Mouse (Mus musculus): ENCODE results near the gene Henmt1. TPM values are rescaled to one million over a fixed set of nuclear protein-coding genes. Genes with fewer than 3 reads are reported as not detected.
A peak's percentile ranks its signal among the peaks of the same experiment; 100 is the strongest.

The Henmt1 gene
- polyA plus RNA-seq (2012; rRNA removed): 1.0 and 1.3 TPM in 2 replicates

GRCm38 (mm10) chr3:108939573-108939972 lies at the start of gene Henmt1:
TSS of gene Henmt1 (plus strand) at chr3:108939873.
- DNase-seq: no peak

DNA sequence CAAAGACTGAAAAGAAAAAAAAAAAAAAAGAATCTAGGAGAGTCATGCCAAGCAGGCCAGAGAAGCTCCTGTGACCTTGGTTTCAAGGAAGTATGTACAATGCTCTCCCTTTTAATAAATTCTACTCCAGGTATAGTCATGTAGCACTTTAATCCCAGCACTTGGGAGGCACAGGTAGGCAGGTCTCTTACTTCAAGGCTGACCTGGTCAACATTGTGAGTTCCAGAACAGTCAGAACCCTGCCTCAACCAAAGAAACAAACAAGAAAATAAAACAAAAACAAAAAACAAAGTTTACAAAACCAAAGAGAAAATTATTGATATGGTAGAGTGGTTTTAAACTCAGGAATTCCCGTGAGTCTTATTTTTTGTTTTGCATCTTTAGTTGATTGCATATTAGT lies 49.8 kb upstream of the Henmt1 start, which contains the start of gene Fndc7:
Gene Fndc7 (minus strand): TSS at position 101 of the 400 bp plus-strand sequence.
- no peaks in the 10 kb centered on the region for H3K4me1 ChIP-seq (ENCODE audit: control insufficient read depth, insufficient read depth, low read length)
- TF ChIP-seq CTCF (IDR thresholded peaks at IDR 0.05; ENCODE audit: borderline replicate concordance, insufficient read depth, low read depth, low read length): no peak
- TF ChIP-seq POLR2A (IDR thresholded peaks at IDR 0.05; ENCODE audit: borderline replicate concordance, insufficient read depth, low read length): no peak
- WGBS: 100% methylated on average over 1 of the region's 1 CpGs
- no peak for DNase-seq
- no peak within 1 kb of the TSS for H3K27ac ChIP-seq (ENCODE audit: insufficient read depth, low read length)
- no peaks in the 10 kb centered on the region for H3K27me3 ChIP-seq (ENCODE audit: control insufficient read depth, insufficient read depth, low read length)
- H3K4me3 ChIP-seq (replicated peaks; ENCODE audit: insufficient read depth, low read depth, low read length): no peak within 1 kb of the TSS

More at GRCm38 (mm10) chr3:108939573-108939972, at the start of gene Henmt1:
- no peak for TF ChIP-seq CTCF (IDR thresholded peaks at IDR 0.05; ENCODE audit: borderline replicate concordance, insufficient read depth, low read depth, low read length)
- TF ChIP-seq POLR2A (IDR thresholded peaks at IDR 0.05; ENCODE audit: borderline replicate concordance, insufficient read depth, low read length): no peak
- no peaks in the 10 kb centered on the region for H3K27me3 ChIP-seq (ENCODE audit: control insufficient read depth, insufficient read depth, low read length)
- H3K4me1 ChIP-seq (ENCODE audit: control insufficient read depth, insufficient read depth, low read length): no peaks in the 10 kb centered on the region
- WGBS: 80% methylated on average over 5 of the region's 5 CpGs
- peak within 1 kb of the TSS; percentile 50 for H3K4me3 ChIP-seq (replicated peaks; ENCODE audit: insufficient read depth, low read depth, low read length)
- no peak within 1 kb of the TSS for H3K27ac ChIP-seq (ENCODE audit: insufficient read depth, low read length)

DNA sequence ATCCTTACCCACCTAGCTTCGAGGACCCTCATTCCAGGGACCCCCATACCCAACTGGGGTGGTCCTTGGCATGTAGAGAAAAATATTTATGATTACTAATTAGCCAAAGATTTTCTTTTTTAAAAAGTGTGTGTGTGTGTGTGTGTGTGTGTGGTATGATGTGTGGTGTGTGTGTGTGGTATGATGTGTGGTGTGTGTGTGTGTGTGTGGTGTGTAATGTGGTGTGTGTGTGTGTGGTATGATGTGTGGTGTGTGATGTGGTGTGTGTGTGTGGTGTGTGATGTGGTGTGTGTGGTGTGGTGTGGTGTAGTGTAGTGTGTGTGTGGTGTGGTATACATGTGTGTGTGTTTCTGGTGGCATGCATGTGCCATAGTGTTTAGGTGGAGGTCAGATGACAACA lies 47.6 kb upstream of the Henmt1 start:
- no peak for DNase-seq
- TF ChIP-seq POLR2A (IDR thresholded peaks at IDR 0.05; ENCODE audit: borderline replicate concordance, insufficient read depth, low read length) (no peak), CTCF (IDR thresholded peaks at IDR 0.05; ENCODE audit: borderline replicate concordance, insufficient read depth, low read depth, low read length) (no peak)
- no peak overlapping the region for H3K27ac ChIP-seq (ENCODE audit: insufficient read depth, low read length)
- WGBS: 65% methylated on average over 1 of the region's 1 CpGs
- H3K4me3 ChIP-seq (replicated peaks; ENCODE audit: insufficient read depth, low read depth, low read length): no peak overlapping the region
- H3K27me3 ChIP-seq (ENCODE audit: control insufficient read depth, insufficient read depth, low read length): no peaks in the 10 kb centered on the region
- no peaks in the 10 kb centered on the region for H3K4me1 ChIP-seq (ENCODE audit: control insufficient read depth, insufficient read depth, low read length)

- DNase-seq: no peak
- no peak overlapping the region for H3K27ac ChIP-seq (ENCODE audit: insufficient read depth, low read length)
- no peaks in the 10 kb centered on the region for H3K27me3 ChIP-seq (ENCODE audit: control insufficient read depth, insufficient read depth, low read length)
- 81% methylated on average over 4 of the region's 4 CpGs for WGBS
- H3K4me1 ChIP-seq (ENCODE audit: control insufficient read depth, insufficient read depth, low read length): no peaks in the 10 kb centered on the region
- no peak overlapping the region for H3K4me3 ChIP-seq (replicated peaks; ENCODE audit: insufficient read depth, low read depth, low read length)
- TF ChIP-seq CTCF (IDR thresholded peaks at IDR 0.05; ENCODE audit: borderline replicate concordance, insufficient read depth, low read depth, low read length): no peak
- TF ChIP-seq POLR2A (IDR thresholded peaks at IDR 0.05; ENCODE audit: borderline replicate concordance, insufficient read depth, low read length): no peak
Observed at GRCm38 (mm10) chr3:108892914-108893313, 46.8 kb upstream of the Henmt1 start.

- WGBS: 94% methylated on average over 4 of the region's 4 CpGs
- DNase-seq: no peak
- Histone ChIP-seq H3K27me3 (ENCODE audit: control insufficient read depth, insufficient read depth, low read length) (no peaks in the 10 kb centered on the region), H3K4me1 (ENCODE audit: control insufficient read depth, insufficient read depth, low read length) (no peaks in the 10 kb centered on the region), H3K4me3 (replicated peaks; ENCODE audit: insufficient read depth, low read depth, low read length) (no peak overlapping the region), H3K27ac (ENCODE audit: insufficient read depth, low read length) (no peak overlapping the region)
- TF ChIP-seq CTCF (IDR thresholded peaks at IDR 0.05; ENCODE audit: borderline replicate concordance, insufficient read depth, low read depth, low read length): no peak
- no peak for TF ChIP-seq POLR2A (IDR thresholded peaks at IDR 0.05; ENCODE audit: borderline replicate concordance, insufficient read depth, low read length)
Observed at GRCm38 (mm10) chr3:108898640-108899039, 41.0 kb upstream of the Henmt1 start.

GRCm38 (mm10) chr3:108900147-108900546 lies 39.5 kb upstream of the Henmt1 start:
- H3K27ac ChIP-seq (ENCODE audit: insufficient read depth, low read length): no peak overlapping the region
- DNase-seq: no peak
- H3K4me3 ChIP-seq (replicated peaks; ENCODE audit: insufficient read depth, low read depth, low read length): no peak overlapping the region
- H3K4me1 ChIP-seq (ENCODE audit: control insufficient read depth, insufficient read depth, low read length): no peaks in the 10 kb centered on the region
- no peak for TF ChIP-seq POLR2A (IDR thresholded peaks at IDR 0.05; ENCODE audit: borderline replicate concordance, insufficient read depth, low read length)
- TF ChIP-seq CTCF (IDR thresholded peaks at IDR 0.05; ENCODE audit: borderline replicate concordance, insufficient read depth, low read depth, low read length): no peak
- no peaks in the 10 kb centered on the region for H3K27me3 ChIP-seq (ENCODE audit: control insufficient read depth, insufficient read depth, low read length)
- 91% methylated on average over 3 of the region's 3 CpGs for WGBS

- no peak for DNase-seq
- H3K27ac ChIP-seq (ENCODE audit: insufficient read depth, low read length): no peak overlapping the region
- no peaks in the 10 kb centered on the region; the same call in 1 of the 2 replicates for H3K4me1 ChIP-seq (ENCODE audit: control insufficient read depth, insufficient read depth, low read length)
- H3K27me3 ChIP-seq (ENCODE audit: control insufficient read depth, insufficient read depth, low read length): no peaks in the 10 kb centered on the region
- H3K4me3 ChIP-seq (replicated peaks; ENCODE audit: insufficient read depth, low read depth, low read length): no peak overlapping the region
- WGBS: 29% methylated on average over 5 of the region's 5 CpGs
- no peak for TF ChIP-seq CTCF (IDR thresholded peaks at IDR 0.05; ENCODE audit: borderline replicate concordance, insufficient read depth, low read depth, low read length)
- TF ChIP-seq POLR2A (IDR thresholded peaks at IDR 0.05; ENCODE audit: borderline replicate concordance, insufficient read depth, low read length): no peak
Observed at GRCm38 (mm10) chr3:108900681-108901080, 39.0 kb upstream of the Henmt1 start.

DNA sequence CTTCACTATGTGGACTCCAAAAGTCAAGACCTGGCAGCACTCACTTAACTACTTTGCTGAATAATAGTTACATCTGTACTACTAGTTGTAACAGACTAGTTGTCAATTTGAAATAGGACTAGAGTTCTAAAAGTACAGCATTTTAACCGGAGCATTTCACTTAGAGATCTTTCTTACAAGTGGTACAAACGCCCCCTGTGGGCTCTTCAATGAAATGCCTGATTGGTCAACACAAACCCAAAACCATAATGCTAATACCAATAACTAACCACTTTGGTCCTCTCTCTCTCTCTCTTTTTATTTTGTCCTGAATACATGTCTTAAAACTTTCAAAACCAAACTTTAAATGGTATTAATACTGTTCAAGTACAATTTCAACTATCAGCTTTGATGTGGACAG lies 37.6 kb upstream of the Henmt1 start:
- WGBS: 43% methylated on average over 2 of the region's 2 CpGs
- H3K4me3 ChIP-seq (replicated peaks; ENCODE audit: insufficient read depth, low read depth, low read length): no peak overlapping the region
- TF ChIP-seq CTCF (IDR thresholded peaks at IDR 0.05; ENCODE audit: borderline replicate concordance, insufficient read depth, low read depth, low read length) (no peak), POLR2A (IDR thresholded peaks at IDR 0.05; ENCODE audit: borderline replicate concordance, insufficient read depth, low read length) (no peak)
- no peaks in the 10 kb centered on the region for H3K27me3 ChIP-seq (ENCODE audit: control insufficient read depth, insufficient read depth, low read length)
- DNase-seq: no peak
- H3K4me1 ChIP-seq (ENCODE audit: control insufficient read depth, insufficient read depth, low read length): no peaks in the 10 kb centered on the region; the same call in 1 of the 2 replicates
- H3K27ac ChIP-seq (ENCODE audit: insufficient read depth, low read length): no peak overlapping the region
